Mouse (Mus musculus) leukemia stem cell, adult 10-12 weeks (primary cell): Measurements from ENCODE around the gene Gm43720. TPM values are rescaled to one million over a fixed set of nuclear protein-coding genes. Genes with fewer than 3 reads are reported as not detected.

Experiments used
- polyA plus RNA-seq: library from polyadenylated mRNA; stranded (reverse); fragments of >175 nt; gene quantifications from 2 replicates; pipeline ENCODE4 v1.2.3, GENCODE M21; 2012; ENCODE audit warnings: low replicate concordance

Gm43720 gene
- not detected in 2 replicates for polyA plus RNA-seq

DNA sequence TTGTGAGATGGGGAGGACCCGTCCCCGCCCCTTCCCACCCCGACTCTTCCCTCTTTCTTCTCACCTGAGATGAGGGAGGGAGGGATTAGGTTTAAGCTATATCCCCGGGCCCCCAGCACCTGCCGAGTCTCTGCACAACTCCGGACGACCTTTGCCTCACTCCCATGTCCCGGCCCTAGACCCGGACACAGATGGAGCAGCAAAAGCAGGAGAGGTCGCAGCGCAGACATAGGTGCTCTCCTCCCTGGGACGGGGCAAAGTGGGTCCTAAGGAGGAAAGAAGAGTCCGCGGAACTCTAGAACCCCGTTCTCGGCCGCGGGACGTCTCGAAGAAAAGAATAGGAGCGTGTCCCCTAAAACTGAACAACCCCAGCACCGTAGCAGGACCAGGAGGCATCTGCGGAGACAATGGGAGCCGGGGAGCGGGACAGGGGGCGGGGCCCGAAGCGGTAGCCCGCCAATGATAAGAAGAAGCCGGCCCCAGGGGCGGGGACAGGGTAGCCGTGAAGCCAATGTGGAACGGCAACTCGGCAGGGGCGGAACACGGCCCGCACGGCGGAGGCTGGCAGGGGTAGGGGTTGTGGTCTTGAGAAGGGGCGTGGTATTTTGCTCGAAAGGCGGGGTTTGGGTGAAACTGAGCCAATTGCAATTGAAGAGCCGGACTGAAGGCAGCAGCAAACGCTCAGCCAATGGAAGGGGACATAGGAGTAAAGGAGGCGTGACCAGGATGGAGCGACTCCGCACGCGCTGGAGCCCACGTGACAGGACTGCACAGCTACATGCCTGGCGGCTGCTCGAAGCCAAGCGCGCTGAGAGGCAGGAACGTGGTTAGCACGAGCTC lies at the start of gene Gm43720, which contains the start of the genes Gpc2 and Stag3:
Gene Gm43720 (minus strand): TSS at position 374 of the 840 bp plus-strand sequence.
Gene Gpc2 (minus strand): TSS at position 421 of the 840 bp plus-strand sequence.
Gene Stag3 (plus strand): TSS at position 656 of the 840 bp plus-strand sequence.

GRCm38 (mm10) chr5:138272409-138272923 lies 7.3 kb downstream of the Gm43720 start, which contains the start of gene Gal3st4:
Gene Gal3st4 (minus strand): TSS chr5:138272840.

DNA sequence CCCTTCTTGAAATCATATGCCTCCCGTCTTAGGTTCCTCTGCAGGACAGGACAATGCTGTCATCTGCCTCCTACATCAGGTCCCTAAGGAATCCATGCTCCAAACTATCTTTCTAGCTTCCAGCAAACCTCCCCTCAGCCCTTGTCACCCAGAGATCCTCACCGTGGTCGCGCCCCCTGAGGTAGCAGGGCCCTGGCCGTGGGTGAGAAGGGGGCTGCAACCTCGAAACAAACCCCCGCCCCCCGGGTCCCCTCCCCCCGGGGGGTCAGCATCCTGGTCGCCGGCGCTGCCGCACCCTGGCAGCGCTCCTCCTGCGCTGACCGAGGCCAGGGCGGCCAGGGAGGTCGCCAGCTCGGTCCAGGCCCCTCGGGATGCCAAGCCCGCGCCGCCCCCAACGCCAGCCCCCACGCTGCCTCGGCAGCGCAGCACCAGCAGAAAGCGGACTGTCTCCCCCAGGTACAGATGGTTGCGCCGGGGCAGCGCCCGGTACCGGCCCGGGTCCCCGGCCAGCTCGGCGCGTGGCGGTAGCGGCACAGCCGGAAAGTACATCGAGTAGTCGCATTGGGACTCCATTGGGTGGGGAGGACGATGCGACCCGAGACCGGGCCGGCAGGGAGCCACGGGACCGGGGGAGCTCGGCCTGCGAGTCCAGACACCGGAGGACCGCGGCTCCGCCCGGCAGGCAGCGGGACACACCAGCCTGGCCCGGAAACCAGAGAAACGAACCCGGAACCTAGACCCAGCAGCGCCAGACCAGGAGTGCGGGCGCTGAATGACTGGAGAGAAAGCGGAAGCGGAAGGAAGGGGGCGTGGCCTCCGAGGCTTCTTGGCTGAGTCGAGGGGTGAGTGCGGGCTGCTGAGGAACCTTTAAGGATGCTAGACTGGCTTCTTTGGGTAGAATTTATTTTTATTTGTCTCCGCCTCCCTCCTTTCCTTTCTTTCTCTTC lies 16.2 kb downstream of the Gm43720 start, which contains the start of gene BC037034:
Gene BC037034 (minus strand): TSS at position 774 of the 947 bp plus-strand sequence.

GRCm38 (mm10) chr5:138255353-138256093 lies 24.2 kb downstream of the Gm43720 start, which contains the start of gene Lamtor4:
Gene Lamtor4 (plus strand): TSS chr5:138255482.

DNA sequence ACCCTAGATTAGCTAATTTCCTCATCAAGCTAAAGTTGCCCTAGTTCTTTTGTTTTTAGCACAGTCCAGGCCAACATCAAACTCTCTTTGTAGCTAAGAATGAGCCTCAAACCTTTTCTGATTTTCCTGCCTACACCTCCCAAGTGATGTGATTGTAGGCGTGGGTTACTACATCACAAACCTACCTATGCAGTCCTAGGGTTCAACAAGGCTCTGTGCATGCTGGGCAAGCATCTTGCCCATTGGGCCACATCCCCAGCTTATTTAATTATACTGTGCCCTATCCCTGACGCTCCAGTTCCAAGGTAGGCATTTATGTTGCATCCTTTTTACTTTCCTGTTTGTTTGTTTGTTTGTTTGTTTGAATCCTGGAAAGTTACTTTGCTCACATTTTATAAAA lies 54.1 kb downstream of the Gm43720 start, which contains the start of gene Nxpe5:
Gene Nxpe5 (plus strand): TSS at position 199 of the 400 bp plus-strand sequence.

Other genes with a start within 250 kb of the Gm43720 start
- not detected in 2 replicates for gene Smok3c, start 226.8 kb downstream of the Gm43720 start, polyA plus RNA-seq
- 0.27 and 1.0 TPM in 2 replicates for gene Zkscan1, start 194.9 kb downstream of the Gm43720 start, polyA plus RNA-seq
- 0.10 and 2.4 TPM in 2 replicates for gene Zscan21, start 163.1 kb downstream of the Gm43720 start, polyA plus RNA-seq
- 0.14 and 0.35 TPM in 2 replicates for gene Zfp113, start 124.2 kb downstream of the Gm43720 start, polyA plus RNA-seq
- 53.6 and 54.5 TPM in 2 replicates for gene Cops6, start 118.9 kb downstream of the Gm43720 start, polyA plus RNA-seq
- gene Ap4m1, start 108.0 kb downstream of the Gm43720 start, polyA plus RNA-seq, result 6.8 and 39.7 TPM in 2 replicates
- gene Mcm7, start 107.5 kb downstream of the Gm43720 start, polyA plus RNA-seq, result 8.8 and 61.5 TPM in 2 replicates
- gene Taf6, start 92.5 kb downstream of the Gm43720 start, polyA plus RNA-seq, result 17.3 and 54.2 TPM in 2 replicates
- 0.21 and 0.73 TPM in 2 replicates for gene Cnpy4, start 92.5 kb downstream of the Gm43720 start, polyA plus RNA-seq
- 4.0 and 4.9 TPM in 2 replicates for gene Mblac1, start 85.6 kb downstream of the Gm43720 start, polyA plus RNA-seq
- gene Nxpe5, start 54.1 kb downstream of the Gm43720 start, polyA plus RNA-seq, result 1.9 and 2.3 TPM in 2 replicates
- 29.2 and 39.5 TPM in 2 replicates for gene Lamtor4, start 24.5 kb downstream of the Gm43720 start, polyA plus RNA-seq
- gene BC037034, start 15.9 kb downstream of the Gm43720 start, polyA plus RNA-seq, result 293 and 299 TPM in 2 replicates
- not detected in 2 replicates for gene Gal3st4, start 7.1 kb downstream of the Gm43720 start, polyA plus RNA-seq
- 0.63 and 1.2 TPM in 2 replicates for gene Gpc2, start within 50 bp of the Gm43720 start, polyA plus RNA-seq
- 0.50 and 5.3 TPM in 2 replicates for gene Stag3, start 282 bp upstream of the Gm43720 start, polyA plus RNA-seq
- gene Pvrig, start 62.0 kb upstream of the Gm43720 start, polyA plus RNA-seq, result 0.22 and 0.50 TPM in 2 replicates
- 0.10 and 0.58 TPM in 2 replicates for gene Zfp157, start 161.5 kb upstream of the Gm43720 start, polyA plus RNA-seq